Mouse (Mus musculus): ENCODE measurements around the gene Cep162. TPM values are rescaled to one million over a fixed set of nuclear protein-coding genes. Genes with fewer than 3 reads are reported as not detected.

Gene Cep162
- polyA plus RNA-seq, 1 experiment from 2014 or later = 11.2 TPM

DNA sequence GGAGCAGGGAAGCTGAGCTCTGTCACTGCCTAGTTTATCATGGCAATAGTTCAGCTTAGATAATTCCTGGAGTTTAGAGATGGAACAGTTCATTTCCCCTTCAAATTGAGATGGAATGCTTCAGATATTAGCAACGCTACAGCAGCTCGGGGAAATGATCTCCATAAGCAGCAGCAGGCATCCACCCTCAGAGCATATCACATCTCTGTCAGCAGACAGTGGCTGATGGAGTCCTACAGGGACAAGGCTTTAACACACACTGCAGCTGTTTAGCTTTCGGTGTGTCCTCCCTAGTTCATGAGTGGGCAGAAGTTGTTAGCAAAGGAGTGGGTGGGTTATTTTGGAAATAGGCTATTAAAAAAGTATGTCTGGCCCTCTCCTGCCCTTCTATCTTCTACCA, 58.1 kb downstream of the Cep162 start:
- Histone ChIP-seq H3K27me3 (ENCODE audit: low read depth, poor library complexity, severe bottlenecking) (no peaks in the 10 kb centered on the region), H3K4me1 (no peaks in the 10 kb centered on the region), H3K4me3 (no peak overlapping the region), H3K36me3 (peaks cover 85% of the 10 kb centered on the region), H3K27ac (replicated peaks) (no peak overlapping the region), H3K9me3 (replicated peaks) (peaks cover 6% of the 10 kb centered on the region)
- 93% methylated on average over 3 of the region's 3 CpGs for WGBS
- DNase-seq (ENCODE audit: low spot score) = no peak

DNA sequence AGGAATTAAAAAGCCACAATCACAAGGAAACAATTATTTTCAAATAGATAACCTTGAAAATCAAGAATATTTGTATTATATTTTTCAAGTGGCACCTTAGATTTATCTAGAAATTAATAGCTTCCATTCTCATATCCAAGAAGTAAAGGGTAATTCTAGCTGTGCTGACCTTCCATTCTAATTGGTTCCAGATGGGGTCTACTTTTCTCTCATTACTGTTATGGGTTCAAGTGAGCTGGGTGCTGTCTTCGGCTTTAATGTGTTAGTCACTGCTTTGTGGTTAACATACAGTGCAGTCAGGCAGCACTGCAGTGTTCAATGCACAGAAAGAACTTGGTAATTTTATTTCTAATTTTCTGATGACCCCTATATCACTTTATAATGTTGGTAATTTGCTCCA, 61.6 kb downstream of the Cep162 start:
- 75% methylated on average over 1 of the region's 1 CpGs for WGBS
- Histone ChIP-seq H3K27ac (replicated peaks) (no peak overlapping the region), H3K4me3 (no peak overlapping the region), H3K9me3 (replicated peaks) (peaks cover 17% of the 10 kb centered on the region), H3K4me1 (no peaks in the 10 kb centered on the region), H3K27me3 (ENCODE audit: low read depth, poor library complexity, severe bottlenecking) (no peaks in the 10 kb centered on the region), H3K36me3 (peaks cover 85% of the 10 kb centered on the region)
- DNase-seq (ENCODE audit: low spot score) = no peak

DNA sequence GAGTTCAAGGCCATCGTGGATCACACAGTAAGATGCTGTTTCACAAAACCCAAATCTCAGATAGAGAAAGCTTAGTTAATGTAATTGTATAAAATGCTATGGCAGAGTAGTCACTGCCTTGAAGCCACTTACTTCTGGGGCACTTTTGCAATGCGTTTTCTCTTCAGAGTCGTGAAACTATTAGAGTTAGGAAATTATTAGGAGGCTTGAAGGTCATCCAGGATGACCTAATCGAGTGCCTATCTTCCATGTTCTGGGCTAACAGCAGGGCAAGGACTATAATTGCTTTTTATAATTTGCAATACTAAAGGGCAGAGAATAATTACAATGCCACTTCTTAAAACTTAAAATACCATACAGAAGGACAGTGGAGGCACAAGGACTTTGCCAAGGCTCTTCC, 68.0 kb downstream of the Cep162 start:
- no peaks in the 10 kb centered on the region for H3K4me1 ChIP-seq
- no peak overlapping the region for H3K27ac ChIP-seq (replicated peaks)
- H3K36me3 ChIP-seq = peaks cover 33% of the 10 kb centered on the region
- no peak overlapping the region for H3K4me3 ChIP-seq
- H3K27me3 ChIP-seq (ENCODE audit: low read depth, poor library complexity, severe bottlenecking) = no peaks in the 10 kb centered on the region
- DNase-seq (ENCODE audit: low spot score) = no peak
- peaks cover 12% of the 10 kb centered on the region for H3K9me3 ChIP-seq (replicated peaks)
- 86% methylated on average over 4 of the region's 4 CpGs for WGBS

GRCm38 (mm10) chr9:87182231-87182630, 73.1 kb downstream of the Cep162 start:
- H3K4me1 ChIP-seq = no peaks in the 10 kb centered on the region
- H3K4me3 ChIP-seq = no peak overlapping the region
- 87% methylated on average over 10 of the region's 10 CpGs for WGBS

DNA sequence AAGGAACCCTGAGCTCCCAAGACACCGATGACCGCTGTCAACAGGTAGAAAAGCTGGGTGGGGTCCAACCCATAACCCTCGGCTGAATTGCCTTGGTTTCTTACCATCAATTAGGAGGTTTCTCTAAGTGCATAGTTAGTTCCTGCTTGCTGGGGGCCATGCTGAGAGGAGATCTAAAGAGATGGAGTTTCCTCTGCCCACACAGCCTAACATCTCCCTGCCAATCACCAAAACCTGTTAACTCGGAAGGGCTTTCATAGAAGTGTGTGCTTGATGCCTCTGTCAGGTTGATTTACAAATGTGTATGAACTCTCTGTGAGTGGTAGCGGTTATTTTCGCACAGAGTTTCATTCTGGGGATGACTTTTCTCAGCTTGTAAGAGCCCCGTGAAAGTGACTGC, 76.8 kb downstream of the Cep162 start:
- Histone ChIP-seq H3K9me3 (replicated peaks) (no peaks in the 10 kb centered on the region), H3K27me3 (ENCODE audit: low read depth, poor library complexity, severe bottlenecking) (no peaks in the 10 kb centered on the region), H3K4me1 (no peaks in the 10 kb centered on the region), H3K4me3 (no peak overlapping the region), H3K27ac (replicated peaks) (no peak overlapping the region), H3K36me3 (no peaks in the 10 kb centered on the region)
- DNase-seq (ENCODE audit: low spot score) = no peak
- WGBS = 77% methylated on average over 7 of the region's 7 CpGs

More at GRCm38 (mm10) chr9:87182231-87182630, 73.1 kb downstream of the Cep162 start:
- Histone ChIP-seq H3K9me3 (replicated peaks) (no peaks in the 10 kb centered on the region), H3K36me3 (no peaks in the 10 kb centered on the region), H3K27ac (replicated peaks) (no peak overlapping the region), H3K27me3 (ENCODE audit: low read depth, poor library complexity, severe bottlenecking) (no peaks in the 10 kb centered on the region)
- DNase-seq (ENCODE audit: low spot score) = no peak

DNA sequence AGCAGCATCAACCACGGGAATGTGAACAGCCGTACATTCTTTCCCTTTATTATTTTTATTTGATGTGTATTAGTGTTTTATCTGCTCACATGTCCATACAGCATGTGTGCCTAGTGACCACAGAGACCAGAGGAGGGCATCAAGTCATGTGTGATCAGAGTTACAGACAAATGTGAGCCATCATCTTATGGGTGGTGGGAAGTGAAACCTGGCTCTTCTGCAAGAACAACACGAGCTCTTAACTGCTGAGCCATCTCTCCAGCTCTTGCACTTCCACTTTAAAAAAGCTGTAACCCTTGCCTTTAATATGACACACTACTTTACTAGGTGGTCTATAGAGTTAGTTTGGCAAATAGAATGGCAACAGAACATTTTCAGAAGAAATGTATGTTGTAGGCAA, 83.8 kb downstream of the Cep162 start:
- H3K36me3 ChIP-seq = no peaks in the 10 kb centered on the region
- 0 out of 2 replicates have a peak, but pooled peaks cover 4% of the 10 kb centered on the region for H3K27me3 ChIP-seq (ENCODE audit: low read depth, poor library complexity, severe bottlenecking)
- no peak for DNase-seq (ENCODE audit: low spot score)

GRCm38 (mm10) chr9:87170891-87171290, 84.4 kb downstream of the Cep162 start:
- Histone ChIP-seq H3K4me1 (peaks cover 5% of the 10 kb centered on the region; the same call in 1 of the 2 replicates), H3K27me3 (ENCODE audit: low read depth, poor library complexity, severe bottlenecking) (0 out of 2 replicates have a peak, but pooled peaks cover 4% of the 10 kb centered on the region), H3K9me3 (replicated peaks) (no peaks in the 10 kb centered on the region), H3K27ac (replicated peaks) (no peak overlapping the region), H3K4me3 (no peak overlapping the region), H3K36me3 (no peaks in the 10 kb centered on the region)
- no peak for DNase-seq (ENCODE audit: low spot score)
- 87% methylated on average over 3 of the region's 3 CpGs for WGBS

More for the DNA sequence above, 83.8 kb downstream of the Cep162 start:
- Histone ChIP-seq H3K4me3 (no peak overlapping the region), H3K9me3 (replicated peaks) (no peaks in the 10 kb centered on the region), H3K27ac (replicated peaks) (no peak overlapping the region), H3K4me1 (peaks cover 5% of the 10 kb centered on the region; the same call in 1 of the 2 replicates)
- WGBS = 83% methylated on average over 3 of the region's 3 CpGs

DNA sequence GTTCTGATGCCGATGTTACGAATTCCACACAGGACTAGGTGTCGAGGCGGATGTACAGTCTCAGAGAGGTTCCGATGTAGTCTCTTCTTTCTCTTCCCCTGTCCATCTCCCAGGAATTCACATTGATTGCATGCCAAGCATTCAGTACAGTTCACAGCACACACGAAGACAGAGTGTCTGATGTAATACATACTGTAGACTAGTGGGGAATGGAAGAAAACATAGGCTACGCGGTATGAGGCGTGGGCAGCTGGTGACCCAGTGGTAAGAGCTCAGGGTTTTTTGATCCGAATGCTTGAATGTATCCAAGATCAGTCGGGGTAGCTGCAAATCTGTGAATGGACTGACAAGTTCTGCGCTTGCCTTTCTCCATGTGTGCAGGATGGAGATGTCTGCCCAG, 86.2 kb downstream of the Cep162 start:
- no peaks in the 10 kb centered on the region for H3K36me3 ChIP-seq
- 94% methylated on average over 12 of the region's 12 CpGs for WGBS
- peaks cover 7% of the 10 kb centered on the region; the same call in 1 of the 2 replicates for H3K27me3 ChIP-seq (ENCODE audit: low read depth, poor library complexity, severe bottlenecking)
- H3K4me1 ChIP-seq = peaks cover 5% of the 10 kb centered on the region; the same call in 1 of the 2 replicates
- DNase-seq (ENCODE audit: low spot score) = no peak
- H3K27ac ChIP-seq (replicated peaks) = no peak overlapping the region
- H3K9me3 ChIP-seq (replicated peaks) = no peaks in the 10 kb centered on the region
- no peak overlapping the region for H3K4me3 ChIP-seq

- Histone ChIP-seq H3K27me3 (ENCODE audit: low read depth, poor library complexity, severe bottlenecking) (peaks cover 7% of the 10 kb centered on the region; the same call in 1 of the 2 replicates), H3K36me3 (no peaks in the 10 kb centered on the region), H3K4me1 (peaks cover 5% of the 10 kb centered on the region; the same call in 1 of the 2 replicates), H3K4me3 (no peak overlapping the region), H3K9me3 (replicated peaks) (no peaks in the 10 kb centered on the region), H3K27ac (replicated peaks) (no peak overlapping the region)
- no peak for DNase-seq (ENCODE audit: low spot score)
- WGBS = 55% methylated on average over 3 of the region's 3 CpGs
Measured at GRCm38 (mm10) chr9:87168051-87168450, 87.3 kb downstream of the Cep162 start.

DNA sequence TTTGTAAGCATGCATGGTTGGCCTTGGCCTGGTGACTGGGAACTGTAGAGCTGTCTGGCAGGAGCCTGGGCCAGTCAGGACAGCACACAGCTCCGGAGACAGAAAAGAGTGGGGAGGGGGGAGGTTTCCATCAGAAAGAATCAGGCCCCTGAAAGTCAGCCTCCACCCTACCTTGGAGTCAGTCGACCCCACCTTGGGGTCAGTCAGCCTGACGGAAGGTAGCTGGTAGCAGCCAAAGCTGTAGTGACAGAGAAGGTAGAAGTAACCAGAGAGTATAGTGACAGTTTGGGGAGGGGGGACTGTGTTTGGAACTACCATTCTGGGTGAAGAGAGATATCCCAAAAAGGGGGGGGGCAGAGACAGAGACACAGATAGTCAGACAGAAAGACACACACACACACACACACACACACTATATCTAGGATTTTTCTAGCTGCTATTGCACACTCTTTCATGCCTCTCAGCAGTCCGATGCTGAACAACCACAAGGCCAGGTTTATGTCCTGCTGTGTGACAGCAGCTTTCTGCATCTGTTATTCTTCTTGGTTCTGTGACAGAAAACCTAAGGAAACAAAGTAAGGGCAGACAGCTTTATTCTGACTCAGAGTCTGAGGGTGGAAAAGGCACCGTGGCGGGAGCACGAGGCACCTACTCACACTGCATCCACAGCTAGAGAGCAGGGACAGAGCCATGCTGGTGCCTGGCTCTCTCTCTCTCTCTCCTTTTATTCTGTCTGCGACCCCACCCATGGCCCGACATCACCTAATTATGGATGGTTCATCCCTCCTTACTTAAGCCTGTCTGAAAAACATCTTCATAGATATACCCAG, 88.1 kb downstream of the Cep162 start:
- Histone ChIP-seq H3K36me3 (no peaks in the 10 kb centered on the region), H3K27ac (replicated peaks) (no peak overlapping the region), H3K27me3 (ENCODE audit: low read depth, poor library complexity, severe bottlenecking) (peaks cover 7% of the 10 kb centered on the region; the same call in 1 of the 2 replicates), H3K4me3 (no peak overlapping the region), H3K4me1 (peaks cover 5% of the 10 kb centered on the region; the same call in 1 of the 2 replicates), H3K9me3 (replicated peaks) (no peaks in the 10 kb centered on the region)
- no peak for DNase-seq (ENCODE audit: low spot score)
- 65% methylated on average over 9 of the region's 9 CpGs for WGBS

- Histone ChIP-seq H3K36me3 (no peaks in the 10 kb centered on the region), H3K9me3 (replicated peaks) (no peaks in the 10 kb centered on the region), H3K4me3 (no peak overlapping the region), H3K4me1 (peaks cover 3% of the 10 kb centered on the region; the same call in 1 of the 2 replicates), H3K27me3 (ENCODE audit: low read depth, poor library complexity, severe bottlenecking) (peaks cover 3% of the 10 kb centered on the region; the same call in 1 of the 2 replicates), H3K27ac (replicated peaks) (no peak overlapping the region)
- DNase-seq (ENCODE audit: low spot score) = no peak
- WGBS = 87% methylated on average over 4 of the region's 4 CpGs
Measured at GRCm38 (mm10) chr9:87162559-87162958, 92.8 kb downstream of the Cep162 start.

DNA sequence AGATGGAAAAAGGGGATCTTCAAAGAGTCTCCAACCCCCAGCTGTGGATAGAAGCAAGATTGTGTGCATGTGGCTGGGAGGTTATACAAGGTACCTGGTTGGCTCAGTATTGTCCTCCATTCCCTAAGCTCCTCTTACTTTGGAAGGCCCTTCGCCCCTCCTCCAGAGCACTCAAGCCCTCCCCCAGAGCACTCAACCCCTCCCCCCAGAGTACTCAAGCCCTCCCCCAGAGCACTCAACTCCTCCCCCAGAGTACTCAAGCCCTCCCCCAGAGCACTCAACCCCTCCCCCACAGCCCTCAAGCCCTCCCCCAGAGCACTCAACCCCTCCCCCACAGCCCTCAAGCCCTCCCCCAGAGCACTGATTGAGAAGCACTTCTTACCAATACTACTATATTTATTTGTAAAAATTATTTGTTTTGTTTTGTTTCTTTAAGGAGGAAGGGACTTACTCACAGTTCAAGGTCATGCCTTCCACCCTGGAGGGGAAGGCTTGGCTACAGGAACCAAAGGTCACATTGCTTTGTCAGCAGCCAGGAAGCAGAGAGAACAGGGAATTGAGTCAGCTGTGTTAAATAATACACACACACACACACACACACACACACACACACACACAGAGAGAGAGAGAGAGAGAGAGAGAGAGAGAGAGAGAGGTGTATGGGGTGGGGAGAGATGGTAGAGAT, 102.6 kb downstream of the Cep162 start:
- Histone ChIP-seq H3K9me3 (replicated peaks) (no peaks in the 10 kb centered on the region), H3K27ac (replicated peaks) (no peak overlapping the region), H3K4me3 (no peak overlapping the region), H3K27me3 (ENCODE audit: low read depth, poor library complexity, severe bottlenecking) (no peaks in the 10 kb centered on the region), H3K36me3 (no peaks in the 10 kb centered on the region), H3K4me1 (no peaks in the 10 kb centered on the region)
- 95% methylated on average over 1 of the region's 1 CpGs for WGBS
- no peak for DNase-seq (ENCODE audit: low spot score)

GRCm38 (mm10) chr9:87147927-87148326, 107.4 kb downstream of the Cep162 start:
- no peak for DNase-seq (ENCODE audit: low spot score)
- peaks cover 19% of the 10 kb centered on the region for H3K4me1 ChIP-seq
- no peak overlapping the region for H3K27ac ChIP-seq (replicated peaks)
- H3K4me3 ChIP-seq = no peak overlapping the region
- no peaks in the 10 kb centered on the region for H3K9me3 ChIP-seq (replicated peaks)
- no peaks in the 10 kb centered on the region for H3K36me3 ChIP-seq
- H3K27me3 ChIP-seq (ENCODE audit: low read depth, poor library complexity, severe bottlenecking) = peaks cover 40% of the 10 kb centered on the region
- WGBS = 75% methylated on average over 2 of the region's 2 CpGs
